Mouse (Mus musculus): ENCODE data around the gene Zfp553. TPM values are rescaled to one million over a fixed set of nuclear protein-coding genes. Genes with fewer than 3 reads are reported as not detected.

Gene Zfp553
- polyA plus RNA-seq, 1 experiment = 16.1 TPM

- H3K79me2 ChIP-seq (ENCODE audit: control insufficient read depth, insufficient read depth) = no peaks in the 10 kb centered on the region
- TF ChIP-seq CEBPB (IDR thresholded peaks at IDR 0.05; ENCODE audit: low read depth) (no peak), USF1 (IDR thresholded peaks at IDR 0.05; ENCODE audit: low read depth) (no peak), MYOD1 (IDR thresholded peaks at IDR 0.05; ENCODE audit: control insufficient read depth, insufficient read length, low read depth) (no peak), MYOG (IDR thresholded peaks at IDR 0.05; ENCODE audit: control insufficient read depth, extremely low read depth, insufficient read length) (no peak), MAX (IDR thresholded peaks at IDR 0.05) (no peak), FOSL1 (IDR thresholded peaks at IDR 0.05; ENCODE audit: insufficient read depth, low read length, poor library complexity, severe bottlenecking) (no peak), CTCF (IDR thresholded peaks at IDR 0.05; ENCODE audit: control insufficient read depth, insufficient read depth, insufficient read length) (no peak)
- no peak overlapping the region for H3K4me3 ChIP-seq (ENCODE audit: insufficient read depth, poor library complexity, severe bottlenecking)
- H3K27me3 ChIP-seq (ENCODE audit: control insufficient read depth, insufficient read depth, insufficient read length) = no peaks in the 10 kb centered on the region
- no peak overlapping the region for H3ac ChIP-seq (ENCODE audit: control insufficient read depth, insufficient read length, low read depth)
- no peaks in the 10 kb centered on the region for H3K36me3 ChIP-seq (ENCODE audit: control insufficient read depth, insufficient read depth)
- H3K79me3 ChIP-seq (ENCODE audit: low read depth) = no peaks in the 10 kb centered on the region
Measured at GRCm38 (mm10) chr7:127223515-127224478, 9.1 kb upstream of the Zfp553 start.

- H3K79me3 ChIP-seq (ENCODE audit: low read depth) = no peaks in the 10 kb centered on the region
- H3K79me2 ChIP-seq (ENCODE audit: control insufficient read depth, insufficient read depth) = no peaks in the 10 kb centered on the region
- H3K27me3 ChIP-seq (ENCODE audit: control insufficient read depth, insufficient read depth, insufficient read length) = no peaks in the 10 kb centered on the region
Measured at GRCm38 (mm10) chr7:127224616-127225015, 8.2 kb upstream of the Zfp553 start.

GRCm38 (mm10) chr7:127225147-127225995 is 7.5 kb upstream of the Zfp553 start:
- peaks cover under 1% of the 10 kb centered on the region for H3K36me3 ChIP-seq (ENCODE audit: control insufficient read depth, insufficient read depth)
- no peak overlapping the region for H3ac ChIP-seq (ENCODE audit: control insufficient read depth, insufficient read length, low read depth)
- H3K4me3 ChIP-seq (ENCODE audit: insufficient read depth, poor library complexity, severe bottlenecking) = no peak overlapping the region
- peaks cover 3% of the 10 kb centered on the region for H3K79me2 ChIP-seq (ENCODE audit: control insufficient read depth, insufficient read depth)
- TF ChIP-seq MAX (IDR thresholded peaks at IDR 0.05) (no peak), MYOD1 (IDR thresholded peaks at IDR 0.05; ENCODE audit: control insufficient read depth, insufficient read length, low read depth) (no peak), MYOG (IDR thresholded peaks at IDR 0.05; ENCODE audit: control insufficient read depth, extremely low read depth, insufficient read length) (no peak), FOSL1 (IDR thresholded peaks at IDR 0.05; ENCODE audit: insufficient read depth, low read length, poor library complexity, severe bottlenecking) (no peak), USF1 (IDR thresholded peaks at IDR 0.05; ENCODE audit: low read depth) (no peak), CEBPB (IDR thresholded peaks at IDR 0.05; ENCODE audit: low read depth) (no peak), CTCF (IDR thresholded peaks at IDR 0.05; ENCODE audit: control insufficient read depth, insufficient read depth, insufficient read length) (no peak)
- peaks cover under 1% of the 10 kb centered on the region for H3K79me3 ChIP-seq (ENCODE audit: low read depth)
- H3K27me3 ChIP-seq (ENCODE audit: control insufficient read depth, insufficient read depth, insufficient read length) = no peaks in the 10 kb centered on the region

More at GRCm38 (mm10) chr7:127224616-127225015, 8.2 kb upstream of the Zfp553 start:
- no peak for TF ChIP-seq MYOG (IDR thresholded peaks at IDR 0.05; ENCODE audit: control insufficient read depth, extremely low read depth, insufficient read length)
- no peak for TF ChIP-seq CTCF (IDR thresholded peaks at IDR 0.05; ENCODE audit: control insufficient read depth, insufficient read depth, insufficient read length)
- no peak for TF ChIP-seq MAX (IDR thresholded peaks at IDR 0.05)
- no peak for TF ChIP-seq CEBPB (IDR thresholded peaks at IDR 0.05; ENCODE audit: low read depth)
- no peak for TF ChIP-seq FOSL1 (IDR thresholded peaks at IDR 0.05; ENCODE audit: insufficient read depth, low read length, poor library complexity, severe bottlenecking)
- no peak for TF ChIP-seq MYOD1 (IDR thresholded peaks at IDR 0.05; ENCODE audit: control insufficient read depth, insufficient read length, low read depth)
- TF ChIP-seq USF1 (IDR thresholded peaks at IDR 0.05; ENCODE audit: low read depth) = no peak
- Histone ChIP-seq H3K4me3 (ENCODE audit: insufficient read depth, poor library complexity, severe bottlenecking) (no peak overlapping the region), H3K36me3 (ENCODE audit: control insufficient read depth, insufficient read depth) (no peaks in the 10 kb centered on the region), H3ac (ENCODE audit: control insufficient read depth, insufficient read length, low read depth) (no peak overlapping the region)

GRCm38 (mm10) chr7:127228615-127229303 is 4.1 kb upstream of the Zfp553 start:
- H3K4me3 ChIP-seq (ENCODE audit: insufficient read depth, poor library complexity, severe bottlenecking) = no peak overlapping the region
- TF ChIP-seq FOSL1 (IDR thresholded peaks at IDR 0.05; ENCODE audit: insufficient read depth, low read length, poor library complexity, severe bottlenecking) (no peak), MYOG (IDR thresholded peaks at IDR 0.05; ENCODE audit: control insufficient read depth, extremely low read depth, insufficient read length) (no peak), CEBPB (IDR thresholded peaks at IDR 0.05; ENCODE audit: low read depth) (no peak), MAX (IDR thresholded peaks at IDR 0.05) (peak; percentile 18), USF1 (IDR thresholded peaks at IDR 0.05; ENCODE audit: low read depth) (peak; percentile 38), MYOD1 (IDR thresholded peaks at IDR 0.05; ENCODE audit: control insufficient read depth, insufficient read length, low read depth) (no peak), CTCF (IDR thresholded peaks at IDR 0.05; ENCODE audit: control insufficient read depth, insufficient read depth, insufficient read length) (peak; percentile 71)
- peaks cover 10% of the 10 kb centered on the region for H3K36me3 ChIP-seq (ENCODE audit: control insufficient read depth, insufficient read depth)
- no peaks in the 10 kb centered on the region for H3K27me3 ChIP-seq (ENCODE audit: control insufficient read depth, insufficient read depth, insufficient read length)
- H3ac ChIP-seq (ENCODE audit: control insufficient read depth, insufficient read length, low read depth) = no peak overlapping the region
- H3K79me3 ChIP-seq (ENCODE audit: low read depth) = peaks cover 29% of the 10 kb centered on the region
- H3K79me2 ChIP-seq (ENCODE audit: control insufficient read depth, insufficient read depth) = peaks cover 35% of the 10 kb centered on the region

GRCm38 (mm10) chr7:127231376-127231775 is 1.5 kb upstream of the Zfp553 start:
- H3ac ChIP-seq (ENCODE audit: control insufficient read depth, insufficient read length, low read depth) = no peak overlapping the region
- H3K4me3 ChIP-seq (ENCODE audit: insufficient read depth, poor library complexity, severe bottlenecking) = peak overlapping the region; percentile 80
- H3K79me3 ChIP-seq (ENCODE audit: low read depth) = peaks cover 41% of the 10 kb centered on the region
- H3K27me3 ChIP-seq (ENCODE audit: control insufficient read depth, insufficient read depth, insufficient read length) = no peaks in the 10 kb centered on the region
- TF ChIP-seq MYOG (IDR thresholded peaks at IDR 0.05; ENCODE audit: control insufficient read depth, extremely low read depth, insufficient read length) (no peak), CEBPB (IDR thresholded peaks at IDR 0.05; ENCODE audit: low read depth) (no peak), CTCF (IDR thresholded peaks at IDR 0.05; ENCODE audit: control insufficient read depth, insufficient read depth, insufficient read length) (no peak), MAX (IDR thresholded peaks at IDR 0.05) (no peak), MYOD1 (IDR thresholded peaks at IDR 0.05; ENCODE audit: control insufficient read depth, insufficient read length, low read depth) (no peak), USF1 (IDR thresholded peaks at IDR 0.05; ENCODE audit: low read depth) (no peak), FOSL1 (IDR thresholded peaks at IDR 0.05; ENCODE audit: insufficient read depth, low read length, poor library complexity, severe bottlenecking) (no peak)
- H3K79me2 ChIP-seq (ENCODE audit: control insufficient read depth, insufficient read depth) = peaks cover 57% of the 10 kb centered on the region
- peaks cover 28% of the 10 kb centered on the region for H3K36me3 ChIP-seq (ENCODE audit: control insufficient read depth, insufficient read depth)

All from C2C12 (cell line).